Mouse (Mus musculus): ENCODE data around the gene Tsr3. TPM values are rescaled to one million over a fixed set of nuclear protein-coding genes. Genes with fewer than 3 reads are reported as not detected.

Tsr3 gene
- polyA plus RNA-seq, 1 experiment from 2014 or later: 66.7 TPM

GRCm38 (mm10) chr17:25274571-25275346 is 34.8 kb downstream of the Tsr3 start, which contains the start of gene Ube2i:
Gene Ube2i, minus strand, starts transcription at chr17:25274622.
- peak within 1 kb of the TSS; percentile 99 for H3K9ac ChIP-seq
- peaks cover 27% of the 10 kb centered on the region for H3K4me1 ChIP-seq
- peak within 1 kb of the TSS; percentile 97 for H3K27ac ChIP-seq
- peak within 1 kb of the TSS; percentile 97 for H3K4me3 ChIP-seq
- 90% methylated on average over 9 of the region's 9 CpGs for WGBS
- peak within 1 kb of the TSS; percentile 97 for H3K4me2 ChIP-seq (replicated peaks)
- no peak for ATAC-seq (ENCODE audit: low FRiP score, low read depth)
- no peaks in the 10 kb centered on the region for H3K27me3 ChIP-seq (replicated peaks)
- H3K9me3 ChIP-seq: no peaks in the 10 kb centered on the region
- peaks cover 5% of the 10 kb centered on the region; the same call in 1 of the 2 replicates for H3K36me3 ChIP-seq

- peaks cover 18% of the 10 kb centered on the region for H3K4me1 ChIP-seq
- H3K4me3 ChIP-seq: no peak overlapping the region
- H3K4me2 ChIP-seq (replicated peaks): no peak overlapping the region
- no peak overlapping the region for H3K27ac ChIP-seq
- 94% methylated on average over 3 of the region's 3 CpGs for WGBS
- no peak for ATAC-seq (ENCODE audit: low FRiP score, low read depth)
- no peaks in the 10 kb centered on the region for H3K9me3 ChIP-seq
- H3K36me3 ChIP-seq: 0 out of 2 replicates have a peak, but pooled peaks cover 1% of the 10 kb centered on the region
- no peaks in the 10 kb centered on the region for H3K27me3 ChIP-seq (replicated peaks)
- no peak overlapping the region for H3K9ac ChIP-seq
Measured at GRCm38 (mm10) chr17:25275833-25276232, 35.9 kb downstream of the Tsr3 start.

GRCm38 (mm10) chr17:25282133-25282532 is 42.2 kb downstream of the Tsr3 start:
- ATAC-seq (ENCODE audit: low FRiP score, low read depth): no peak
- WGBS: 44% methylated on average over 11 of the region's 11 CpGs
- H3K36me3 ChIP-seq: no peaks in the 10 kb centered on the region
- H3K4me1 ChIP-seq: no peaks in the 10 kb centered on the region
- no peak overlapping the region for H3K4me2 ChIP-seq (replicated peaks)
- H3K4me3 ChIP-seq: no peak overlapping the region
- H3K27me3 ChIP-seq (replicated peaks): no peaks in the 10 kb centered on the region
- no peaks in the 10 kb centered on the region for H3K9me3 ChIP-seq
- no peak overlapping the region for H3K9ac ChIP-seq
- no peak overlapping the region for H3K27ac ChIP-seq

- no peaks in the 10 kb centered on the region for H3K4me1 ChIP-seq
- no peaks in the 10 kb centered on the region for H3K9me3 ChIP-seq
- 27% methylated on average over 3 of the region's 3 CpGs for WGBS
- H3K9ac ChIP-seq: no peak overlapping the region
- no peak overlapping the region for H3K27ac ChIP-seq
- no peaks in the 10 kb centered on the region for H3K36me3 ChIP-seq
- no peak overlapping the region for H3K4me3 ChIP-seq
- no peaks in the 10 kb centered on the region for H3K27me3 ChIP-seq (replicated peaks)
- no peak overlapping the region for H3K4me2 ChIP-seq (replicated peaks)
- ATAC-seq (ENCODE audit: low FRiP score, low read depth): no peak
Measured at GRCm38 (mm10) chr17:25285033-25285432, 45.1 kb downstream of the Tsr3 start.

GRCm38 (mm10) chr17:25288842-25289241 is 48.9 kb downstream of the Tsr3 start:
- H3K36me3 ChIP-seq: no peaks in the 10 kb centered on the region
- no peaks in the 10 kb centered on the region for H3K9me3 ChIP-seq
- no peak overlapping the region for H3K27ac ChIP-seq
- WGBS: 24% methylated on average over 4 of the region's 4 CpGs
- no peaks in the 10 kb centered on the region for H3K27me3 ChIP-seq (replicated peaks)
- no peak overlapping the region for H3K4me2 ChIP-seq (replicated peaks)
- no peak for ATAC-seq (ENCODE audit: low FRiP score, low read depth)
- H3K4me3 ChIP-seq: no peak overlapping the region
- H3K4me1 ChIP-seq: no peaks in the 10 kb centered on the region
- no peak overlapping the region for H3K9ac ChIP-seq

GRCm38 (mm10) chr17:25290411-25290810 is 50.4 kb downstream of the Tsr3 start:
- H3K4me1 ChIP-seq: no peaks in the 10 kb centered on the region
- no peaks in the 10 kb centered on the region for H3K36me3 ChIP-seq
- no peak overlapping the region for H3K4me2 ChIP-seq (replicated peaks)
- no peaks in the 10 kb centered on the region for H3K27me3 ChIP-seq (replicated peaks)
- no peak overlapping the region for H3K9ac ChIP-seq
- H3K4me3 ChIP-seq: no peak overlapping the region
- H3K27ac ChIP-seq: no peak overlapping the region
- no peaks in the 10 kb centered on the region for H3K9me3 ChIP-seq
- ATAC-seq (ENCODE audit: low FRiP score, low read depth): no peak
- WGBS: 42% methylated on average over 4 of the region's 4 CpGs

Small RNA genes within 50 kb of the gene (microRNA-seq; reads per million reads assigned to microRNA genes)
- not detected for gene Mir3547

Other genes with a start within 250 kb of the Tsr3 start
- gene Cramp1l, start 224.4 kb upstream of the Tsr3 start, polyA plus RNA-seq (2016; fragmentation: Nextera tagmentation; extraction: Ambion mirVana): 12.0 and 13.1 TPM in 2 replicates
- gene Ift140, start 224.1 kb upstream of the Tsr3 start, polyA plus RNA-seq (2016; fragmentation: Nextera tagmentation; extraction: Ambion mirVana): 23.0 and 29.4 TPM in 2 replicates
- gene Tmem204, start 156.6 kb upstream of the Tsr3 start, polyA plus RNA-seq (2016; fragmentation: Nextera tagmentation; extraction: Ambion mirVana): 11.1 and 11.7 TPM in 2 replicates
- gene Telo2, start 124.2 kb upstream of the Tsr3 start, polyA plus RNA-seq (2016; fragmentation: Nextera tagmentation; extraction: Ambion mirVana): 43.3 and 50.9 TPM in 2 replicates
- gene Ptx4, start 119.4 kb upstream of the Tsr3 start, polyA plus RNA-seq (2016; fragmentation: Nextera tagmentation; extraction: Ambion mirVana): not detected in 2 replicates
- 22.4 and 25.1 TPM in 2 replicates for gene Clcn7, start 106.8 kb upstream of the Tsr3 start, polyA plus RNA-seq (2016; fragmentation: Nextera tagmentation; extraction: Ambion mirVana)
- gene Ccdc154, start 77.7 kb upstream of the Tsr3 start, polyA plus RNA-seq (2016; fragmentation: Nextera tagmentation; extraction: Ambion mirVana): not detected in 2 replicates
- gene Gm38655, start 64.7 kb upstream of the Tsr3 start, polyA plus RNA-seq (2016; fragmentation: Nextera tagmentation; extraction: Ambion mirVana): not detected in 2 replicates
- 34.1 and 36.2 TPM in 2 replicates for gene BC003965, start 55.6 kb upstream of the Tsr3 start, polyA plus RNA-seq (2016; fragmentation: Nextera tagmentation; extraction: Ambion mirVana)
- 9.4 TPM in 2 replicates for gene Unkl, start 51.8 kb upstream of the Tsr3 start, polyA plus RNA-seq (2016; fragmentation: Nextera tagmentation; extraction: Ambion mirVana)
- gene Gnptg, start within 50 bp of the Tsr3 start, polyA plus RNA-seq (2016; fragmentation: Nextera tagmentation; extraction: Ambion mirVana): 67.1 and 71.3 TPM in 2 replicates
- gene Baiap3, start 16.2 kb downstream of the Tsr3 start, polyA plus RNA-seq (2016; fragmentation: Nextera tagmentation; extraction: Ambion mirVana): 2.3 and 4.0 TPM in 2 replicates
- 726 and 737 TPM in 2 replicates for gene Ube2i, start 34.5 kb downstream of the Tsr3 start, polyA plus RNA-seq (2016; fragmentation: Nextera tagmentation; extraction: Ambion mirVana)
- not detected in 2 replicates for gene Prss34, start 58.2 kb downstream of the Tsr3 start, polyA plus RNA-seq (2016; fragmentation: Nextera tagmentation; extraction: Ambion mirVana)
- not detected in 2 replicates for gene Prss28, start 68.5 kb downstream of the Tsr3 start, polyA plus RNA-seq (2016; fragmentation: Nextera tagmentation; extraction: Ambion mirVana)
- gene Prss29, start 78.5 kb downstream of the Tsr3 start, polyA plus RNA-seq (2016; fragmentation: Nextera tagmentation; extraction: Ambion mirVana): not detected in 2 replicates
- not detected in 2 replicates for gene Tpsab1, start 105.4 kb downstream of the Tsr3 start, polyA plus RNA-seq (2016; fragmentation: Nextera tagmentation; extraction: Ambion mirVana)
- not detected in 2 replicates for gene Tpsb2, start 126.1 kb downstream of the Tsr3 start, polyA plus RNA-seq (2016; fragmentation: Nextera tagmentation; extraction: Ambion mirVana)
- 0.31 and 0.43 TPM in 2 replicates for gene Tpsg1, start 129.1 kb downstream of the Tsr3 start, polyA plus RNA-seq (2016; fragmentation: Nextera tagmentation; extraction: Ambion mirVana)
- gene Cacna1h, start 193.6 kb downstream of the Tsr3 start, polyA plus RNA-seq (2016; fragmentation: Nextera tagmentation; extraction: Ambion mirVana): 13.0 and 15.2 TPM in 2 replicates
- gene Tekt4, start 214.4 kb downstream of the Tsr3 start, polyA plus RNA-seq (2016; fragmentation: Nextera tagmentation; extraction: Ambion mirVana): 0.38 and 0.51 TPM in 2 replicates

All from neural tube, embryonic 12.5 days (tissue).